Mouse (Mus musculus) liver (tissue): ENCODE results near the gene Epha4.

Experiments
- DNase-seq: peaks from one replicate; pipeline ENCODE4 v3.0.0-alpha.2; 2020; ENCODE audit warnings: mixed read lengths

Epha4 gene

DNA sequence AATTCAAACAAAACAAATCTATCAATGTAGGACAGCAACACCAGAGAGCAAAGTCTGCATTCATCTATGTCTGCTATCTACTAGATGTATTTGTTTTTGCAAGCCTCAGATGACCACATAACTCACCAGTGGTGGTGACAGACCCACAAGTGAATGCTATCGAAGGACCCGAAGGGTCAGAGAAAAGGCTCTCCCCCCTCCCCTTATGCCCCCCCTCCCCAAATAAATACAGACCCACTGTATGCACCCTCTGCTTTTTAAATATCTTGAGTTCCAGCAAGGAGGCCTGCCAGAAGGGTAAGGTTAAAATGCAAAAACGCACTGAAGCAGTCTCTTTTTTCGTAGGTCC is 2.9 kb downstream of the Epha4 start:
- DNase-seq, result no peak

- DNase-seq, result no peak
Observed at GRCm38 (mm10) chr1:77511372-77512058, 3.4 kb downstream of the Epha4 start.

- no peak for DNase-seq
Observed at GRCm38 (mm10) chr1:77510623-77511022, 4.3 kb downstream of the Epha4 start.

DNA sequence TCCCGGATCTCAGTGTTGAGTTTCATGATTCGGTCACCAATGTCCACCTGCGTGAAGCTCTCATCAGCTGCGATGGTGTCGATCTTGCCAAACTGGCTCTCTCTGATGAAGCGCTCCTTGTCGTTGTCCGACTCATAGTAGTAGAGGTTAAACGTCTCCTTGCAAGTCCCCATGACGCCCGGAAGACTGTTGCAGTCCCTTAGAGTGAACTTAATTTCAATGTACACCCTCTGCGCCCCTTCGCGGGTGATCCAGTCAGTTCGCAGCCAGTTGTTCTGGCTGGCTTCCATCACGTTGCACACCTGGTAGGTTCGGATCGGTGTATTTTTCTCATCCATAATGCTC is 8.1 kb downstream of the Epha4 start:
- DNase-seq, result no peak

DNA sequence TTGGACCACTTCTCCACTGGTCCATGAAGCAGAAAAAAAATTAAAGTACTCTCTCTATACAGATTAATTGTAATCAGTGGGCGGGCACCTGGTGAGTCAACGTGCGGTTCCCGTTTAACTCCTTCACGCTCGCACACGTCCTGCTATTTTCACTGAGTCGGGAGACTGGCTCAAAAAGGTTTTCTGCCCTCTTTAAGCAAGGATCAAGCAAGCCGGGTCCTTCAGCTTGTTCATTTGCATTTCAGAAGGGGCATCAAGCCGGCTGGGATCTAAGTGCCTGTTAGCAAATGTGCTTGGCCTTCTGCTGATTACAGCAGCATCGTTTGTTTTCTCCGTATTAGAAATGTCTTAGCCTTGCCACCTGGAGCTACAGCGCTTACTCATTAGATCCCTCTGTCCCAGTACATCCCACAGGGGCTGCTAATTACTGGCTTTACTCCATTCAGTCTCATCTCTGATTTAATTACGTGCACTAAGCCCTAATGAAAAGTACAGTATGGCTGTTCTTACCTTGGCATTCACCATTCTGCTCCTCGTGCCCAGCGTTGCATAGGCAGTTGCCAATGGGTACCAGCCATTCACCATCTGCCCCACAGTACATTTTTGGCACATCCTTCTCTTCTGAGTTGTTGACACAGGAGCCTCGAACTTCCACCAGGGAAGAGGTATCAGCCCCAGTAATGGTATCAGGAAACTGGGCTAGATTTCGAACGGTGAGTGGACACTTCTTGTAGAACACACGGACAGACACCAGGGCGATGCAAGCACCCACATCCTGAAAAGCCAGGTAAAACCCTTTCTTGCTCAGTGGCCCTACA is 8.6 kb downstream of the Epha4 start:
- DNase-seq, result no peak

- no peak for DNase-seq
Observed at GRCm38 (mm10) chr1:77505263-77505662, 9.6 kb downstream of the Epha4 start.

DNA sequence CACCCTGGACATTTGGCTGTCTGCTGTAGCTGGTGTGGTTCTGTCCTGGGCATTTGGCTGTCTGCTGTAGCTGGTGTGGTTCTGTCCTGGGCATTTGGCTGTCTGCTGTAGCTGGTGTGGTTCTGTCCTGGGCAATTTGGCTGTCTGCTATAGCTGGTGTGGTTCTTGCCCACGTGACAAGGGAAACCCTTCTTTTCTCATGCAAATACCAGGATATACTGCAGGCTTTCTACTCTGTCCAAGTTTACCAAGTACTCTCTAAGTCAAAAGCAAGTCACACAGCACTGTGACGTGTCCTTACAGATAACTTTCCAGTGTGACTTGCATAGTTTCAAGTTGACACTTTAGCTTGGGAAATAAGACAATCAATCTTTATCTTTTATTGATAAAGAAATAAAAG is 10.1 kb downstream of the Epha4 start:
- DNase-seq, result no peak

GRCm38 (mm10) chr1:77503711-77504181 is 11.1 kb downstream of the Epha4 start:
- no peak for DNase-seq

- DNase-seq, result no peak
Observed at GRCm38 (mm10) chr1:77502554-77503119, 12.3 kb downstream of the Epha4 start.

- no peak for DNase-seq
Observed at GRCm38 (mm10) chr1:77501363-77501933, 13.4 kb downstream of the Epha4 start.

DNA sequence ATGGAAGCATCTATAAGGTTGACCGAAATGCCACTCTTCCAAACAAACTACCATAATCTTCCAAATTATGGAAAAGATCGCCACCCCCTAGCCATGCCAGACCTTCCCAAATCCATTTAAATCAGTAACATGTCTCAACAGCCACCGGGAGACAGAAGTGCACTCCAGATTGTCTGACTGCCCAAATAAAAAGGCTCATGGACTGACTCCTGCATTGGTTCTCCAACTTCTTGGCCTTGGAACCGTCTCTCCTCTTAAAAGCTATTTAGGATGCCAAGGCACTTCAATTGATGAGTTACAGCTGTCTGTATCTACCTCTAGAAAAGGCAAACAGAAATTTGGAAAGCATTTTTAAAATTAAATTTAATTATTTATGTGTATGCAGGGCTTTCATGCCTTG is 17.4 kb downstream of the Epha4 start:
- no peak for DNase-seq

- DNase-seq, result no peak
Observed at GRCm38 (mm10) chr1:77496468-77497181, 18.3 kb downstream of the Epha4 start.

DNA sequence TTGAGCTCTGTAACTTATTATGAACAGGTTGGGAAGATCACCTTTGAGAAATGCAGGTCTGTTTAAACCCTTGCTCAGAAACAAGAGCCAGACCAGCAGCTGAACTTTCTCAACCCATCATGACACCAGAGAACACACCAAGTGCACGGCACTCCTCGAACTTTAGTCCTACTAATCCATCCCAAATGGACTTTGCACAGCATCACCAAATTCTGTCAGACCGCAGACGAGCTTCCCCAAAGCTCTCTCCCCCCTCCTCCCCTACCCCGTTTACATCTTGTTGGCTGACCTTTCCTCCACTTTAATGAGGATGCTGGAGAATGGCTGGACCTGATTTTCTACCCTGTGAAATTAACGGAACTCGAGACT is 19.1 kb downstream of the Epha4 start:
- DNase-seq, result no peak

GRCm38 (mm10) chr1:77495030-77495789 is 19.7 kb downstream of the Epha4 start:
- DNase-seq, result no peak

DNA sequence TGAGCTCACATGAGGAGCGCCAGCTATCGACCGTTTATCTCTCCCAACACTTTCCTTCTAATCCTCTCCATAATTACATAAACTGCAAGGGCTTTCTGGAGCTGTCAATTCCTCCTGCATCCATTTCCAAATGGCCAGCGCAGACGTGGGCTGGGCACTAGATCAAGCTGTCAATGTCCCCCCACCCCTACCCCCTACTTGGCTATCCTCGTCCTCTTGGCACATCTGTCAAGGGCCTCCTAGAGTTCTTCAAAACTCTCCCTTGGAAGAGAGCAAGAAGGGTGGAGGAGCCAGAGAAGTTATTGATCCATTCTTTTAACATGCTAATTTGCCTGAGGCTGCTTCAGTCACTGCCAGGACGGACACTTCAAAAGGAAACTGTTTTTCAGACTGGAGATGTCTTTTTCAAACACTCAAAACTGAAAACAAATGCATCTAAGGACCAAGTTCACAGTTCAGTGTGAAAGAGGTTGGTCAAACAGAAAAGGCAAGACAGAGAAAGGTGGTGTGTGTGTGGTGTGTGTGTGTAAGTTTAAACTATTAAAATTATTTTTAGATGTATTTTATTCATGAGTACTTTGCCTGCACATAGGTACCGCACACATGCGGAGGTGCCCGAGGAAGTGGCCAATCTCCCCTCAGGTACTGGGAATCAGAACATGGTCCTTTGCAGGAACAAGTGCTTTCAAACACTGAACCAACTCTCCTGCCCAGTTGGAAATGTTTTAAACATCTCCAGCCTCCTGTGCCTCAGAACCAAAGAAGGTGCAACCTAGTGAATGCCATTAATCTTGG is 20.9 kb downstream of the Epha4 start:
- DNase-seq, result no peak

- DNase-seq, result no peak
Observed at GRCm38 (mm10) chr1:77490166-77490565, 24.7 kb downstream of the Epha4 start.

DNA sequence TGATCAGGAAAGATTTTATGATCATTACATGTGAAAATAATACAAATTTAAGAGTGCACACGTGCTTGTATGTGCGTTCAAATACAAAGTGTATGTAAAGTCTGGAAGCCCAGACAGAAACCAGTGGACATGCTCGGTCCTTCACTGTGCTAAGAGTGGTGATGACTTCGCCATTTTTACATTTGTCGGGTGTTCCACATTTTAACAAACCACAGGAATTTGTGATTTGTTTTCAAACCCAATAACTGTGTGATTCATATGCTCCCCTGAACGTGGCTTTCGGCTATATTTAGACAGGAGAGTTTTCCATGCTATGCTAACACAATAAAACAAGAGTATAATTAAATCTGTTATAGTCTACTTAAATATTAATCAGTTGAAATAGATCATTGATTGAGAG is 25.5 kb downstream of the Epha4 start:
- DNase-seq, result no peak

DNA sequence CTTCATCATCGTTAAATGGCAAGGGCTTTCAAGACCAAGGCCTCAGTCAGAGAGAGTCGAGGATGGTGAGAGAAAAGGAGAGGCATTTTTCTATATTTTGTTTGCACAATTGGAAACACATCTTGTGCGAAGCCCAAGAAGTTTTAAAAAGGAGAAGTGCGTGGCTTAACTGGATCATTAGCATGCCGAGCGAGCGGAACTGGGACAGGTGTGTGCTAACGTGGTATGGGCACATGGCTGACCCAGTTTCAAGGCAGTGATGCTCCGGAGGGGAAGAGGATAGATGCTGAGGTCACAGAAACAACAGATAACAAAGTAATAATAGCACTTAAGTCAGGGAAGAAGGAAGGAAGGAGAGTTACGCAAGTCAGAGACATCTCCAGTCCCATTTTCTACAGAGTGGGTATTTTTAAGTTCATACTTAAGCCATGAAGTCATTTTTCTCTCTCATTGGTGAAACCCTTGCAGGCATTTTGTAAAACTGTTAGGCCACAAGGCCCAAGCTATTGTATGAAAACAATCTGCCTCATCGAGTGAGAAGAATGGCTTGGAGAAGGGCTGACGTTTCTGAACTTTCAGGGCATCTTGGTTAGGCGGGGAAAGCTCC is 26.9 kb downstream of the Epha4 start:
- no peak for DNase-seq

DNA sequence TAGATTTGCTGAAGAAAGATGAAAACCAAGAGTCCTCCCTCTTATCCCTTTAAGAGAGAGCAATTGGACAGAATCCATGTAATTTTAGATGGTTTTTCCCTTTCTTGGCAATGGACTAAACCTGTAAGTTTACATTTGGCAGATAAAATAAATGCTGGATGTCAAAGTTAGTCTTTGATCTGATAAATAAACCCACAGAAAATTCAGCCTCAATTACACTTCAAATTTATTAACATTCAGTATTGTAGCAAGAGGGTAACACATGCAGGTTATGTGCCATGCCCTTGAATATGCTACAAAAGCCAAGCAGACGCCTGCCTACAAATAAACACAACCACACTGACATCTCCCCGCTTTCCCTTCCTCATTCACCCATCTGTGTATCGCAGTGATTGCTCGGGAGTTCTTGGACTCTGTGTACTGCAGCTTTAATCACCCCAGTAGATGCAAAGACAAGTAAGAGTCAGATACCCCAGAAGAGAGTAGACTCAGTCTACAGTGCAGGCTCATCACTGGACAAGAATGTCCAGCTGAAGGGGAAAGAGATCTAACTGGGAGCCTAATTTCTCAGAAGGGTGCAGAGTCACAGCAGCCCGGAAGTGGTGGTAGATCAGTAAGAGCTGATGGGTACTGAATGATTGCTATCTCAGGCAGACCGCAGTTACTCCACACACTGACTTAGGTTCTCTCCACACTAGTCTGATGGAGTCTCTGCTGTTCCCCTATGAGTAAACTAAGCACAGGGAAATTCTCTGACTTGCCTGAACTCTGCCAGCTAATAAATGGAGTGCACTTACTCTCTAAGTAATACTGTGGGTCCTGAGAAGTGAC is 29.9 kb downstream of the Epha4 start:
- no peak for DNase-seq

- no peak for DNase-seq
Observed at GRCm38 (mm10) chr1:77475808-77476413, 39.0 kb downstream of the Epha4 start.
